Mouse (Mus musculus) intestine, embryonic 16.5 days (tissue): Measurements from ENCODE around the gene Lsm12. TPM values are rescaled to one million over a fixed set of nuclear protein-coding genes. Genes with fewer than 3 reads are reported as not detected.

Source experiments
- ATAC-seq: fragments of 200-750 bp; cut with Nextera tagmentation; 2 replicates; pipeline ENCODE4 v1.8.0; 2017; ENCODE audit warnings: moderate TSS enrichment, moderate library complexity
- H3K27ac ChIP-seq: fragments of 300-500 bp; sonication (generic); 2 replicates; pipeline ENCODE4 v1.5.1; 2014; ENCODE audit warnings: mild to moderate bottlenecking, low read length
- H3K27me3 ChIP-seq: fragments of 300-500 bp; sonication (generic); replicated peaks from 2 replicates; pipeline ENCODE4 v1.6.1; 2014; ENCODE audit warnings: low read length, control low read depth, mixed read lengths; ENCODE audit not compliant: control insufficient read depth, insufficient read depth
- H3K36me3 ChIP-seq: fragments of 300-500 bp; sonication (generic); 2 replicates; pipeline ENCODE4 v1.6.1; 2014; ENCODE audit warnings: low read length, control low read depth; ENCODE audit not compliant: control insufficient read depth, insufficient read depth
- H3K4me1 ChIP-seq: fragments of 300-500 bp; sonication (generic); 2 replicates; pipeline ENCODE4 v1.6.1; 2014; ENCODE audit warnings: low read length, control low read depth, mixed read lengths; ENCODE audit not compliant: control insufficient read depth, insufficient read depth
- H3K4me2 ChIP-seq: fragments of 300-500 bp; sonication (generic); 2 replicates; pipeline ENCODE4 v1.6.1; 2014; ENCODE audit warnings: low read depth, low read length, control low read depth
- H3K4me3 ChIP-seq: fragments of 300-500 bp; sonication (generic); 2 replicates; pipeline ENCODE4 v1.5.1; 2014; ENCODE audit warnings: mild to moderate bottlenecking, low read length
- H3K9ac ChIP-seq: fragments of 300-500 bp; sonication (generic); 2 replicates; pipeline ENCODE4 v1.6.1; 2014; ENCODE audit warnings: low read depth, low read length
- H3K9me3 ChIP-seq: fragments of 300-500 bp; sonication (generic); 2 replicates; pipeline ENCODE4 v1.6.1; 2016; ENCODE audit warnings: low read length, control low read depth; ENCODE audit not compliant: control insufficient read depth
- WGBS: fragments of 180-500 bp; shearing (Covaris S2); extraction: QIAGEN DNeasy Blood & Tissue Kit; methylation state at CpG from one replicate; pipeline ENCODE4 v1.1.7; 2014; 5-methylcytosine and 5-hydroxymethylcytosine counted together
- microRNA-seq: library from miRNA; unstranded; fragments of <30 nt; microRNA quantifications from one replicate; pipeline ENCODE4, GENCODE M21; 2016
- polyA plus RNA-seq: library from polyadenylated mRNA; unstranded; fragments of >200 nt; fragmentation: Nextera tagmentation; extraction: Ambion mirVana; gene quantifications from 2 replicates; pipeline ENCODE4 v1.2.1, GENCODE M21; 2015

Gene Lsm12
- polyA plus RNA-seq, 1 experiment from 2014 or later = 115 TPM

- H3K36me3 ChIP-seq = no peaks in the 10 kb centered on the region
- no peaks in the 10 kb centered on the region for H3K27me3 ChIP-seq
- no peak overlapping the region for H3K4me3 ChIP-seq
- no peaks in the 10 kb centered on the region for H3K9me3 ChIP-seq
- no peak overlapping the region for H3K9ac ChIP-seq
- H3K27ac ChIP-seq = no peak overlapping the region
- no peak overlapping the region for H3K4me2 ChIP-seq
- no peaks in the 10 kb centered on the region for H3K4me1 ChIP-seq
- ATAC-seq = no peak
- WGBS = 57% methylated on average over 8 of the region's 8 CpGs
Measured at GRCm38 (mm10) chr11:102116241-102116640, 68.9 kb downstream of the Lsm12 start.

Small RNA genes within 50 kb of the gene (microRNA-seq; reads per million reads assigned to microRNA genes)
- 0.91 reads per million for gene Mir8101

Other genes starting within 250 kb of the Lsm12 start
- gene Sost, start 218.3 kb downstream of the Lsm12 start, polyA plus RNA-seq = 0.12 TPM in 1 of 2 replicates, not detected in the other
- gene Cfap97d1, start 201.0 kb downstream of the Lsm12 start, polyA plus RNA-seq = not detected in 2 replicates
- gene Dusp3, start 198.3 kb downstream of the Lsm12 start, polyA plus RNA-seq = 27.6 and 29.5 TPM in 2 replicates
- 5.7 and 6.5 TPM in 2 replicates for gene Mpp3, start 156.8 kb downstream of the Lsm12 start, polyA plus RNA-seq
- gene Cd300lg, start 143.8 kb downstream of the Lsm12 start, polyA plus RNA-seq = 1.9 and 2.0 TPM in 2 replicates
- gene Mpp2, start 96.8 kb downstream of the Lsm12 start, polyA plus RNA-seq = 5.8 and 6.2 TPM in 2 replicates
- 3.9 and 6.0 TPM in 2 replicates for gene Ppy, start 84.0 kb downstream of the Lsm12 start, polyA plus RNA-seq
- 62.9 and 67.0 TPM in 2 replicates for gene Pyy, start 77.5 kb downstream of the Lsm12 start, polyA plus RNA-seq
- gene Nags, start 39.8 kb downstream of the Lsm12 start, polyA plus RNA-seq = 33.8 and 39.1 TPM in 2 replicates
- gene Tmem101, start 28.9 kb downstream of the Lsm12 start, polyA plus RNA-seq = 23.4 and 26.0 TPM in 2 replicates
- gene G6pc3, start 4.3 kb upstream of the Lsm12 start, polyA plus RNA-seq = 26.7 and 32.1 TPM in 2 replicates
- gene Hdac5, start 44.9 kb upstream of the Lsm12 start, polyA plus RNA-seq = 54.8 and 55.5 TPM in 2 replicates
- gene BC030867, start 63.6 kb upstream of the Lsm12 start, polyA plus RNA-seq = 12.4 and 15.9 TPM in 2 replicates
- gene Asb16, start 83.4 kb upstream of the Lsm12 start, polyA plus RNA-seq = 0.05 TPM in 2 replicates
- 52.0 and 54.3 TPM in 2 replicates for gene Tmub2, start 99.6 kb upstream of the Lsm12 start, polyA plus RNA-seq
- 8.8 and 9.0 TPM in 2 replicates for gene Atxn7l3, start 111.3 kb upstream of the Lsm12 start, polyA plus RNA-seq
- 65.5 and 66.0 TPM in 2 replicates for gene Ubtf, start 134.4 kb upstream of the Lsm12 start, polyA plus RNA-seq
- 11.2 and 19.3 TPM in 2 replicates for gene Slc4a1, start 180.9 kb upstream of the Lsm12 start, polyA plus RNA-seq
- gene Rundc3a, start 208.1 kb upstream of the Lsm12 start, polyA plus RNA-seq = 6.0 and 6.8 TPM in 2 replicates
- gene Slc25a39, start 222.7 kb upstream of the Lsm12 start, polyA plus RNA-seq = 366 and 376 TPM in 2 replicates
- 221 and 245 TPM in 2 replicates for gene Grn, start 245.0 kb upstream of the Lsm12 start, polyA plus RNA-seq